ENCODE assay signal across 22 mouse cellular contexts in the genomic region with DNA sequence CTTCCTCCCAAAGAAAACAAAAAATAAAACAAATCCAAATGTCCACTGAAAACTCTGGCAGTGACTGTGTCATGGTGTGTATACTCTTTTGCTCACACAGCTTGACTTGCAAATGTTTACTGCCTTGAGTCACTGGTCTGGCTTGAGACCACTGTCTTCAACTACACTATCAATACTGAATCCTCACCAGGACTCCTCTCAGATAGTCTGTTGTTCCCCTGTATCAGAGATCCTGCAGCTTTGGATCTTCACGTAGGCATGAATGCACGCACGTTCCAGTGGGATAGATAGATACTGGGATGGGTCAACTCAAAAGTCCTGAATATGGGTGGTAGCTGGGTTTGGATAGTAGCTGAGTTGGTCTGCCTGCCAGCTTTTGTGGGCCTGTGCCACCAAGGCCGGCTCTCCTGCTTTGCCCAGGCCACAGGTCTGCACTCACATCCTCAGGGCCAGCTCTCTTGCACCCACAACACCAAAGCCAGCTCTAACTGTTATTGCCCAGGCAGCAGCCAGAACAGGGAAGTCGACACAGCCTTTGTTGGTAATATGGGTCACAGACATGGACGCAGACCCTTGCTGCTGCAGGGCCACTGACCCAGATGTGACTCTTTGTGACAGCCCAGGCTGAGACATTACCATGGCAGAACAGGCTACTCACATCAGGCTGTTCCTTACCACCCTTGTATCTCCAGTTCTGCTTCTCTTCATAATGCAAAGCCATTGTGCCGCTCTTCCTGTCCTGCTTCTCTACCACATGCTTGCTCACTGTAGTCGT.
DNase-seq lines count a peak whose midpoint lies in the region; ATAC-seq and TF ChIP-seq lines count a peak whose summit lies in the region.
"Had no signal": no experiment of that assay in that cellular context is flagged by ENCODE, and none has a peak within 500 bp of the region (broad histone marks: within the 10 kb centered on the region; RNA-seq: fewer than 3 reads in every experiment).

No protein-coding gene starts in this region.

- no peaks in the 10 kb centered on the region for H3K36me3 ChIP-seq in liver, embryonic 12.5 days
- no peaks in the 10 kb centered on the region for H3K36me3 ChIP-seq in liver, postnatal 0 days (replicated peaks; ENCODE audit: insufficient read depth, low read length)
- no peaks in the 10 kb centered on the region for H3K36me3 ChIP-seq in midbrain, embryonic 11.5 days (ENCODE audit: control insufficient read depth, insufficient read depth, low read length)
- H3K36me3 ChIP-seq in midbrain, embryonic 16.5 days (ENCODE audit: control insufficient read depth, insufficient read depth, low read length): no peaks in the 10 kb centered on the region
- no peaks in the 10 kb centered on the region for H3K36me3 ChIP-seq in limb, embryonic 10.5 days
- H3K36me3 ChIP-seq: embryonic facial prominence, embryonic 15.5 days; forebrain, embryonic 15.5 days had no signal

- no peak overlapping the region for H3K9ac ChIP-seq in liver, embryonic 12.5 days
- H3K9ac ChIP-seq in liver, postnatal 0 days (replicated peaks): no peak overlapping the region
- H3K9ac ChIP-seq in midbrain, embryonic 11.5 days (ENCODE audit: low read length): no peak overlapping the region
- no peak overlapping the region for H3K9ac ChIP-seq in midbrain, embryonic 16.5 days (ENCODE audit: low read depth, low read length)
- H3K9ac ChIP-seq: embryonic facial prominence, embryonic 13.5 days; embryonic facial prominence, embryonic 15.5 days; forebrain, embryonic 13.5 days; forebrain, embryonic 15.5 days had no signal

- no peaks in the 10 kb centered on the region for H3K4me1 ChIP-seq in liver, embryonic 12.5 days
- H3K4me1 ChIP-seq in liver, postnatal 0 days (ENCODE audit: insufficient read depth): no peaks in the 10 kb centered on the region
- H3K4me1 ChIP-seq in midbrain, embryonic 11.5 days (ENCODE audit: control insufficient read depth, insufficient read depth, low read length): no peaks in the 10 kb centered on the region; the same call in 1 of the 2 replicates
- H3K4me1 ChIP-seq in midbrain, embryonic 16.5 days (ENCODE audit: control insufficient read depth, insufficient read depth, low read length): peaks cover 5% of the 10 kb centered on the region; the same call in 1 of the 2 replicates
- no peaks in the 10 kb centered on the region for H3K4me1 ChIP-seq in limb, embryonic 10.5 days
- H3K4me1 ChIP-seq: embryonic facial prominence, embryonic 15.5 days had no signal

- WGBS in liver, embryonic 12.5 days (ENCODE audit: insufficient replicate concordance): 77% methylated on average over 8 of the region's 8 CpGs
- 84% methylated on average over 8 of the region's 8 CpGs for WGBS in liver, postnatal 0 days (ENCODE audit: insufficient replicate concordance)
- 92% methylated on average over 8 of the region's 8 CpGs for WGBS in midbrain, embryonic 11.5 days
- WGBS in midbrain, embryonic 16.5 days: 92% methylated on average over 8 of the region's 8 CpGs
- 95% methylated on average over 8 of the region's 8 CpGs for WGBS in limb, embryonic 10.5 days

- no peak for ATAC-seq in liver, embryonic 12.5 days
- no peak for ATAC-seq in liver, postnatal 0 days
- no peak for ATAC-seq in midbrain, embryonic 11.5 days (ENCODE audit: low FRiP score)
- no peak for ATAC-seq in midbrain, embryonic 16.5 days
- ATAC-seq: forebrain, embryonic 13.5 days; forebrain, embryonic 15.5 days had no signal

- DNase-seq in liver, postnatal 0 days: no peak
- peak; percentile 54 for DNase-seq in midbrain, embryonic 11.5 days (ENCODE audit: low spot score, missing footprints)
- DNase-seq in retina, embryonic 14.5 days (ENCODE audit: low spot score): peak; percentile 67
- no peak for DNase-seq in kidney, postnatal 10 days
- DNase-seq in limb, embryonic 10.5 days (ENCODE audit: low spot score): no peak
- DNase-seq: adrenal gland, adult 2 months; adrenal gland, postnatal 10 days; adrenal gland, postnatal 25 days; cerebellum, adult 11 months; cerebellum, adult 18-20 months; cerebellum, adult 8-10 months; cerebellum, adult 9-11 months; cerebellum, postnatal 14 days; cerebellum, postnatal 36 days; embryo, embryonic 11 days had no signal

- no peak for TF ChIP-seq CTCF in liver, postnatal 0 days (IDR thresholded peaks at IDR 0.05; ENCODE audit: low read depth)

- H3K4me2 ChIP-seq in liver, embryonic 12.5 days: no peak overlapping the region
- no peak overlapping the region for H3K4me2 ChIP-seq in liver, postnatal 0 days (ENCODE audit: low read depth, low read length)
- no peak overlapping the region for H3K4me2 ChIP-seq in midbrain, embryonic 11.5 days
- H3K4me2 ChIP-seq in midbrain, embryonic 16.5 days (ENCODE audit: low read length): no peak overlapping the region
- H3K4me2 ChIP-seq: embryonic facial prominence, embryonic 13.5 days; embryonic facial prominence, embryonic 15.5 days; forebrain, embryonic 13.5 days; forebrain, embryonic 15.5 days had no signal

- peak overlapping the region; percentile 30; the same call in 1 of the 2 replicates for H3K27ac ChIP-seq in liver, embryonic 12.5 days
- H3K27ac ChIP-seq in liver, postnatal 0 days (ENCODE audit: low read depth): no peak overlapping the region
- no peak overlapping the region for H3K27ac ChIP-seq in midbrain, embryonic 11.5 days (ENCODE audit: low read depth, low read length)
- no peak overlapping the region for H3K27ac ChIP-seq in midbrain, embryonic 16.5 days (ENCODE audit: low read length)
- H3K27ac ChIP-seq in limb, embryonic 10.5 days: no peak overlapping the region
- H3K27ac ChIP-seq: embryonic facial prominence, embryonic 13.5 days; embryonic facial prominence, embryonic 15.5 days; forebrain, embryonic 13.5 days; forebrain, embryonic 15.5 days had no signal

- H3K9me3 ChIP-seq in liver, embryonic 12.5 days (replicated peaks): no peaks in the 10 kb centered on the region
- no peaks in the 10 kb centered on the region for H3K9me3 ChIP-seq in liver, postnatal 0 days (ENCODE audit: low read length)
- H3K9me3 ChIP-seq in midbrain, embryonic 11.5 days (ENCODE audit: control insufficient read depth, low read length): no peaks in the 10 kb centered on the region
- H3K9me3 ChIP-seq in midbrain, embryonic 16.5 days (replicated peaks; ENCODE audit: control insufficient read depth, low read length, poor library complexity, severe bottlenecking): no peaks in the 10 kb centered on the region
- H3K9me3 ChIP-seq in limb, embryonic 10.5 days (replicated peaks): no peaks in the 10 kb centered on the region
- H3K9me3 ChIP-seq: embryonic facial prominence, embryonic 13.5 days; embryonic facial prominence, embryonic 15.5 days; forebrain, embryonic 13.5 days; forebrain, embryonic 15.5 days had no signal

- TF ChIP-seq EP300 in liver, postnatal 0 days (IDR thresholded peaks at IDR 0.05; ENCODE audit: low read depth): no peak

- H3K4me3 ChIP-seq in liver, embryonic 12.5 days: no peak overlapping the region
- no peak overlapping the region for H3K4me3 ChIP-seq in liver, postnatal 0 days (ENCODE audit: low read depth, low read length)
- no peak overlapping the region for H3K4me3 ChIP-seq in midbrain, embryonic 11.5 days (ENCODE audit: low read depth, low read length)
- H3K4me3 ChIP-seq in midbrain, embryonic 16.5 days (ENCODE audit: low read depth, low read length): no peak overlapping the region
- H3K4me3 ChIP-seq in limb, embryonic 10.5 days: no peak overlapping the region
- H3K4me3 ChIP-seq: embryonic facial prominence, embryonic 13.5 days; embryonic facial prominence, embryonic 15.5 days; erythroblast, embryonic 14.5 days; forebrain, embryonic 13.5 days; forebrain, embryonic 15.5 days had no signal

- no peaks in the 10 kb centered on the region for H3K27me3 ChIP-seq in liver, embryonic 12.5 days (replicated peaks)
- no peaks in the 10 kb centered on the region for H3K27me3 ChIP-seq in liver, postnatal 0 days (ENCODE audit: insufficient read depth, low read length)
- H3K27me3 ChIP-seq in midbrain, embryonic 11.5 days (ENCODE audit: control insufficient read depth, insufficient read depth, low read length): no peaks in the 10 kb centered on the region
- no peaks in the 10 kb centered on the region for H3K27me3 ChIP-seq in midbrain, embryonic 16.5 days (ENCODE audit: control insufficient read depth, insufficient read depth, low read depth, low read length)
- no peaks in the 10 kb centered on the region for H3K27me3 ChIP-seq in limb, embryonic 10.5 days (ENCODE audit: low read depth, poor library complexity, severe bottlenecking)
- H3K27me3 ChIP-seq: embryonic facial prominence, embryonic 13.5 days; embryonic facial prominence, embryonic 15.5 days; forebrain, embryonic 13.5 days; forebrain, embryonic 15.5 days had no signal

Comparison
In these comparisons a context has a peak if more than half of its experiments do, and no peak if none do; other contexts are left out.
1. DNase-seq: peak in midbrain, embryonic 11.5 days (single experiment) and retina, embryonic 14.5 days (single experiment); none in liver, postnatal 0 days (single experiment), kidney, postnatal 10 days (single experiment) and limb, embryonic 10.5 days (single experiment).